Mouse (Mus musculus) liver, postnatal 0 days (tissue): ENCODE measurements around the gene Axdnd1. TPM values are rescaled to one million over a fixed set of nuclear protein-coding genes. Genes with fewer than 3 reads are reported as not detected.
"Not testable (repeated sequence)": the region's sequence is repeated elsewhere in the genome, so short reads cannot be mapped to it uniquely, and the experiment has no call there.

Source experiments
- ATAC-seq: fragments of 200-750 bp; cut with Nextera tagmentation; 2 replicates; pipeline ENCODE4 v1.8.0; 2017; ENCODE audit warnings: mild to moderate bottlenecking, moderate library complexity
- DNase-seq: peaks from one replicate; pipeline ENCODE4 v3.0.0-alpha.2; 2016
- H3K27ac ChIP-seq: fragments of 300-500 bp; sonication (generic); 2 replicates; pipeline ENCODE4 v1.5.1; 2014; ENCODE audit warnings: antibody characterized with exemption, moderate library complexity, mild to moderate bottlenecking, low read depth
- H3K27me3 ChIP-seq: fragments of 300-500 bp; sonication (generic); 2 replicates; pipeline ENCODE4 v1.6.1; 2014; ENCODE audit warnings: low read length, control low read depth, mixed read lengths; ENCODE audit not compliant: insufficient read depth
- H3K36me3 ChIP-seq: fragments of 300-500 bp; sonication (generic); replicated peaks from 2 replicates; pipeline ENCODE4 v1.6.1; 2014; ENCODE audit warnings: mild to moderate bottlenecking, control low read depth, low read length, moderate library complexity, mixed read lengths; ENCODE audit not compliant: insufficient read depth
- H3K4me1 ChIP-seq: fragments of 300-500 bp; sonication (generic); 2 replicates; pipeline ENCODE4 v1.6.1; 2014; ENCODE audit warnings: antibody characterized with exemption, mild to moderate bottlenecking, control low read depth; ENCODE audit not compliant: insufficient read depth
- H3K4me2 ChIP-seq: fragments of 300-500 bp; sonication (generic); 2 replicates; pipeline ENCODE4 v1.6.1; 2014; ENCODE audit warnings: low read depth, mild to moderate bottlenecking, low read length, moderate library complexity, mixed read lengths
- H3K4me3 ChIP-seq: fragments of 300-500 bp; sonication (generic); 2 replicates; pipeline ENCODE4 v1.5.1; 2014; ENCODE audit warnings: low read depth, low read length
- H3K9ac ChIP-seq: fragments of 300-500 bp; sonication (generic); replicated peaks from 2 replicates; pipeline ENCODE4 v1.6.1; 2014; ENCODE audit warnings: mild to moderate bottlenecking, moderate library complexity
- H3K9me3 ChIP-seq: fragments of 300-500 bp; sonication (generic); 2 replicates; pipeline ENCODE4 v1.6.1; 2016; ENCODE audit warnings: mild to moderate bottlenecking, control low read depth, low read length, mixed read lengths
- CTCF ChIP-seq: sonication (generic); IDR thresholded peaks from 2 replicates; pipeline ENCODE4 v1.5.1; 2016; ENCODE audit warnings: antibody characterized with exemption, low read depth
- EP300 ChIP-seq: IDR thresholded peaks from 2 replicates; pipeline ENCODE4 v1.6.1; 2016; ENCODE audit warnings: antibody characterized with exemption, low read depth, mild to moderate bottlenecking
- WGBS: fragments of 180-500 bp; shearing (Covaris S2); extraction: QIAGEN DNeasy Blood & Tissue Kit; methylation state at CpG from one replicate; pipeline ENCODE4 v1.1.7; 2014; ENCODE audit not compliant: insufficient replicate concordance; 5-methylcytosine and 5-hydroxymethylcytosine counted together
- polyA plus RNA-seq: library from polyadenylated mRNA; unstranded; fragments of >200 nt; fragmentation: Nextera tagmentation; extraction: Ambion mirVana; gene quantifications from 2 replicates; pipeline ENCODE4 v1.2.1, GENCODE M21; 2015

The Axdnd1 gene
- polyA plus RNA-seq, 1 experiment from 2014 or later = not detected

DNA sequence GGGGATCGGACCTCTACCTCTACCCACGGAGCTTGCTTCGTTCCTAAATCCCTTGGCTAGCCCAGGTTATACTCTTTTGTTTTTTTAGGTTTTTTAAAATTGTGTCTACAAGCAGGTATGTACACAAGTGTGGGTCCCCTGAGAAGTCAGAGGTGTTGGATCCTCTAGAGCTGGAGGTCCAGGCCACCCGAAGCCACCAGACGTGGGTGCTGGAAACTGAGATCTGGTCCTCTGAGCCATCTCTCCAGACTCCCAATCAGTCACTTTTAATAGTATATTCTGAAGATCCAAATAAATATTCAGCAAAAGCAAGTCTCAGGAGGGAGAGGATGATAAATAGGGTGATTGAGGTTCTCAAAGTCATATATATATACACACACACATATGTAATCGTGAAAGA is 130.9 kb downstream of the Axdnd1 start:
- Histone ChIP-seq H3K27ac (no peak overlapping the region), H3K4me3 (no peak overlapping the region), H3K4me2 (no peak overlapping the region), H3K36me3 (no peaks in the 10 kb centered on the region), H3K27me3 (no peaks in the 10 kb centered on the region), H3K4me1 (no peaks in the 10 kb centered on the region), H3K9ac (no peak overlapping the region), H3K9me3 (no peaks in the 10 kb centered on the region)
- no peak for TF ChIP-seq EP300
- no peak for TF ChIP-seq CTCF
- no peak for DNase-seq
- no peak for ATAC-seq
- 93% methylated on average over 6 of the region's 6 CpGs for WGBS

DNA sequence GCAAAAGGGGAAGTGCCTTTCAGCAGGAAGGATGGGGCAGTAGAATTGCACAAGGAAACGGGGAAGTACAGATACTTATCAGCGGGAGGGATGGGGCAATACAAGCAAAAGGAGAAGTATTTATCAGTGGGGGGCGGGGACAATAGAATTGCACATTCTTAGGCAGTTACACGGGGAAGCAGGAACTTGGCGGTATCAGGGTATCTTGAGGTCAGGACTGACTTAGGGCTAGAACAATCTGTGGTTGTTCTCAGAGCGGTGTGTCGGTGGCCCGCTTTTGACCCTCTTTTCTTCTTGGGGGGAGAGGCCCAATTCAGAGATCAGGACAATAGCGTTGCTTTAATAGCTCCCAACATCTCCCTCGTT is 131.8 kb downstream of the Axdnd1 start:
- not testable (repeated sequence) for DNase-seq, H3K4me1 ChIP-seq, H3K36me3 ChIP-seq, H3K27me3 ChIP-seq, H3K9me3 ChIP-seq, H3K4me3 ChIP-seq, H3K4me2 ChIP-seq, H3K9ac ChIP-seq, ATAC-seq, H3K27ac ChIP-seq
- 33% methylated on average over 9 of the region's 10 CpGs for WGBS

DNA sequence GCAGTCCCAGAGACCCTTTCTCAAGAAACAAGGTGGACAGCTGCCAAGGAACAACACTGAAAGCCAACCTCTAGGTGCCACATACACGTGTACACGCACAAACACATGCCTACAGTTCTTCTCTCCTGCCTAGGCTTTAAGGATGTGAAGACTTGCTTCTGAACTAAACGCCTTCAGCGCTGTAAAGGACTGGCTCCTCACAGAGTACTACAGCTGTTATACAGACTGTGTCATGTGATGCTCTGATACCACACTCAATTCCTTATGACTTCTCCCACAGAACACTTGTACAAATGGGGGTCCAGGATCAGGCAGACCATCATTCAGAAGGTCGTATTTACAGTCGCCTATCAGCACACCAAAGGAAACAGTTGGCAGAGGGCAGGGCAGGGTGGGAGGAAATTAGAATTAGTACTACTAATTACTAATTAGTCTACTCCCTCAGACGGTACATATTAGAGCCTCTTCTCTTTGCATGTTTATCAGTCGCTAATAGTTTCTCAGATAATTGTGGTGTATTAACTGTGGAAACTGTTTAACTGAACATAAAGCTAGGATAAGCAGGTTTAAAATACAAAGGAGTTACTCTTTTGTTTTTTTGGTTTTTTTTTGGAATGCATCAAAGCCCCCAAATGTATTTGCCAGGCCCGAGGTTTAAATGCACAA is 132.3 kb downstream of the Axdnd1 start:
- 63% methylated on average over 9 of the region's 9 CpGs for WGBS
- no peaks in the 10 kb centered on the region for H3K9me3 ChIP-seq
- no peaks in the 10 kb centered on the region for H3K27me3 ChIP-seq
- no peak overlapping the region for H3K27ac ChIP-seq
- H3K9ac ChIP-seq = no peak overlapping the region
- no peaks in the 10 kb centered on the region for H3K4me1 ChIP-seq
- H3K36me3 ChIP-seq = no peaks in the 10 kb centered on the region
- H3K4me2 ChIP-seq = no peak overlapping the region
- no peak overlapping the region for H3K4me3 ChIP-seq
- no peak for DNase-seq
- ATAC-seq = no peak
- TF ChIP-seq EP300 (no peak), CTCF (no peak)

DNA sequence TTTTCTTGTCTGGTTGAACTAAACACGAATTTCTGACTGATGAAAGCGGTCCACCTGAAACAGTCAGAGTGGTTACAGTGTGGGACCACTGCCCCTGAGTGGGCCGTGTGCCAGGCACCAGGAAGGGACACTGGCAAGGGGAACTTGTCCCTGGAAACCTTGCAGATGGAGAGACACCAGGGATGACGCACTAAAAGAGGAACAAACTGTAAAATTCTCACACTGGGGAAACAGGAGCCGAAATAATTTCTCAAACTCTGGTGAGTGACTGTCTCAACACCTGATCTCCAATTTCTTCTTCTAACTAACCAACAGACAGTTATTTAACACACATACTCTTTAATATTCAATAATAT is 135.4 kb downstream of the Axdnd1 start:
- Histone ChIP-seq H3K4me2 (no peak overlapping the region), H3K9me3 (no peaks in the 10 kb centered on the region), H3K4me3 (no peak overlapping the region), H3K36me3 (no peaks in the 10 kb centered on the region), H3K9ac (no peak overlapping the region), H3K4me1 (no peaks in the 10 kb centered on the region), H3K27me3 (no peaks in the 10 kb centered on the region), H3K27ac (no peak overlapping the region)
- WGBS = 55% methylated on average over 5 of the region's 5 CpGs
- TF ChIP-seq EP300 (no peak), CTCF (no peak)
- no peak for DNase-seq
- ATAC-seq = no peak

DNA sequence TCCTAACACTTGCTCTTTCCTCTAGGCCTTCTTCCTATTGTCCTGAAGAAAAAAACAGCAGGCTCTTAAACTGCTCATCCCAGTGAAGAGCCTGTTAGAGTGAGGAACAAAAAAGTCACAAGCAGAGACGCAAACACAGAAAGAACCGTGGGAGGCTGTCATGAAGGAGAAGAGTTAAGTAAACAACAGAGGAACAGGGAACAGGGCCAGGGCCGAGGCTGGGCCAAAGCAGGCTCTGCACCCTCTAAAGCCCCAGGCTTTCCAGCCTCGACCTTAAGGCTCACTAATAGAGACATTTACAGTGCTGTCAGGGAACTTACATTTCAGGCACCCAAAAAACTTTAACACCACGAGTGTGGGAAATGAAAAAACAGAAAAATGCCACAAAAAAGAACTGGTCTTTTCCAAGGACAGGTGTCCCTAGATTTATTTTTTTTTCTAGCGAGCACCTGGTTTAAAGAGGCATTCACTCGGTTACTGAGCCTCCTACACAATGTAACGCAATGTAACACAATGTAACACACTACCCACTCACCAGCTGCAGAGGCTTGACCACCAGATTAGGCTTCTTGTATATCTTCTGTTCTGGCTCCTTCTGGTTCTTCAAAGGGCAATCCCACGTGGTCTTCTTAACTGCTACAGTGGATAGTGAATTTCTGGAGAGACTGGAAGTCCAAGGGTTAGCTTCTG is 136.0 kb downstream of the Axdnd1 start:
- no peak for DNase-seq
- TF ChIP-seq CTCF (no peak), EP300 (no peak)
- H3K9ac ChIP-seq = no peak overlapping the region
- no peaks in the 10 kb centered on the region for H3K4me1 ChIP-seq
- no peaks in the 10 kb centered on the region for H3K36me3 ChIP-seq
- no peaks in the 10 kb centered on the region for H3K27me3 ChIP-seq
- H3K4me3 ChIP-seq = no peak overlapping the region
- no peak overlapping the region for H3K4me2 ChIP-seq
- H3K27ac ChIP-seq = no peak overlapping the region
- no peak for ATAC-seq
- no peaks in the 10 kb centered on the region for H3K9me3 ChIP-seq
- WGBS = 43% methylated on average over 9 of the region's 9 CpGs

DNA sequence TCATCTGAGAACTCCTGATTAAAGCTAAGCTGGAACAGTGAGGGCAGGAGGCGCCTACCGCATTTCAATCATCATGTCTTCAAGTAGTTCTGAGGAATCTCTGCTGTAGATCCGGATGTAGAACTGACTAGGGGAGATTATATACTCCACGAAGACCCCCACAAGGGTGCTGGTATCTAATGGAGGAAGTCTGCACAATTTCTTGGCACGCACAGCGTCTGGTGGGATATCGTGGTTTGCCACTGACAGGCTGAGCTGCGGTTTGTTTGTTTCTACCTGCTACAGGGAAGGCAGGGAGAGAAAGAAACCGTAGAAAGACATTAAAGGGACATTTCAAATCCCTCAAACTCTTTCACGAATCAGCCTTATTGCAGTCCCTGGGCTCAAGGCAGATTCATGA is 136.8 kb downstream of the Axdnd1 start:
- WGBS = 31% methylated on average over 10 of the region's 10 CpGs
- H3K9ac ChIP-seq = no peak overlapping the region
- no peak overlapping the region for H3K27ac ChIP-seq
- H3K9me3 ChIP-seq = no peaks in the 10 kb centered on the region
- no peaks in the 10 kb centered on the region for H3K27me3 ChIP-seq
- DNase-seq (no peak), ATAC-seq (no peak)
- H3K4me1 ChIP-seq = no peaks in the 10 kb centered on the region
- TF ChIP-seq EP300 = no peak
- no peaks in the 10 kb centered on the region for H3K36me3 ChIP-seq
- no peak overlapping the region for H3K4me2 ChIP-seq
- no peak overlapping the region for H3K4me3 ChIP-seq
